In the genomic region with DNA sequence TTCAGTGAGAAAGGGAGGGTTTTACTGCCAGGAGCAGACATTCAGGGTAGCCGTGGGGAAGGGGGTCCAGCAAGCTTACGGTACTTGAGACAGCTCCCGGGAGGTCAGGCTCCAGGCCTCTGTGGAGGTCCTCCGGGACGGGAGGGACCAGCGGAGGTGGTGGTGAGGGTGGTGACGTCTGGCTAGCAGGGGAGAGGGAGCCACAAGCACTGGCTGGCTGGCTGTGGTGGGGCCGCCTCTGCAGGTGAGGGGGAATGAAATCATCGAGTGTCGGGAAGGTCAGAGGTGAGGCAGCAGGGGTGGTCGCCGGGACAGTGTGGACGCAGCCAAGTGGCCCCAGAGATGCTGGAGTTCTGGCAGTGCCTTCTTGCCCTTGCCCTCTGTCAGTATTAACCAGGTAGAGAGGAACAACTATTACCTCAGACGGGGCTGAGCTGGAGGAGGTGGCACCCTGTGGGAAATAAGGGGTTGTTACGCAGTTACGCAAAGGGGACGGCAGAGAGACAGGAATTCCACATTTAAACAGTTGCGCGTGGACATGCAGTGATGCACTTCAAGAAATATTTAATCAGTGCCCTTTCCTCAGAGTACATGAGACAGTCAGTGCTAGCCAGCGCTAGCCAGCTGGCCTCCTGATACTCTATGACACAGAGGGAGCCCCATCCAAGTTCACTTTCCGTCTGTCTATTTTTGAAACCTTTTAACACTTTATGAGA, we compare ENCODE assay signal across 13 mouse cellular contexts.
DNase-seq lines count a peak whose midpoint lies in the region; ATAC-seq lines count a peak whose summit lies in the region.
"Had no signal": no experiment of that assay in that cellular context is flagged by ENCODE, and none has a peak within 500 bp of the region (broad histone marks: within the 10 kb centered on the region; RNA-seq: fewer than 3 reads in every experiment).

No protein-coding gene starts in this region.

- WGBS in kidney, embryonic 16.5 days = 55% methylated on average over 21 of the region's 21 CpGs
- 66% methylated on average over 21 of the region's 21 CpGs for WGBS in intestine, embryonic 16.5 days

- no peaks in the 10 kb centered on the region for H3K27me3 ChIP-seq in kidney, embryonic 16.5 days (ENCODE audit: insufficient read depth, low read length)
- no peaks in the 10 kb centered on the region for H3K27me3 ChIP-seq in intestine, embryonic 16.5 days (replicated peaks; ENCODE audit: control insufficient read depth, insufficient read depth, low read length)
- H3K27me3 ChIP-seq: liver, embryonic 13.5 days; neural tube, embryonic 13.5 days had no signal

- ATAC-seq in kidney, embryonic 16.5 days (ENCODE audit: low FRiP score, low TSS enrichment) = peak; percentile 57
- ATAC-seq in intestine, embryonic 16.5 days = no peak
- ATAC-seq: midbrain, embryonic 16.5 days had no signal

- no peak overlapping the region for H3K27ac ChIP-seq in kidney, embryonic 16.5 days (ENCODE audit: low read length)
- H3K27ac ChIP-seq in brown adipose tissue, adult 24 weeks (replicated peaks; ENCODE audit: low read depth, low read length) = peak overlapping the region; percentile 93
- no peak overlapping the region for H3K27ac ChIP-seq in intestine, embryonic 16.5 days (ENCODE audit: low read length)
- H3K27ac ChIP-seq: liver, embryonic 13.5 days had no signal

- H3K4me2 ChIP-seq in kidney, embryonic 16.5 days (replicated peaks; ENCODE audit: low read depth, low read length) = no peak overlapping the region
- H3K4me2 ChIP-seq in intestine, embryonic 16.5 days (ENCODE audit: low read depth, low read length) = no peak overlapping the region
- H3K4me2 ChIP-seq: liver, embryonic 13.5 days; neural tube, embryonic 13.5 days had no signal

- peaks cover 3% of the 10 kb centered on the region; the same call in 1 of the 2 replicates for H3K4me1 ChIP-seq in kidney, embryonic 16.5 days (ENCODE audit: insufficient read depth, low read length)
- peaks cover 39% of the 10 kb centered on the region for H3K4me1 ChIP-seq in brown adipose tissue, adult 24 weeks (ENCODE audit: control insufficient read depth, insufficient read depth, insufficient read length, low read length)
- no peaks in the 10 kb centered on the region for H3K4me1 ChIP-seq in intestine, embryonic 16.5 days (ENCODE audit: control insufficient read depth, insufficient read depth, low read length)
- H3K4me1 ChIP-seq: liver, embryonic 13.5 days had no signal

- intact Hi-C loops in heart, postnatal 14 days (cut with DNase I) = no loop called here

- no peak overlapping the region for H3K9ac ChIP-seq in kidney, embryonic 16.5 days (replicated peaks; ENCODE audit: low read length)
- H3K9ac ChIP-seq in intestine, embryonic 16.5 days (ENCODE audit: low read depth, low read length) = no peak overlapping the region
- H3K9ac ChIP-seq: liver, embryonic 13.5 days; neural tube, embryonic 13.5 days had no signal

- no peaks in the 10 kb centered on the region for H3K9me3 ChIP-seq in kidney, embryonic 16.5 days (ENCODE audit: low read length)
- H3K9me3 ChIP-seq in intestine, embryonic 16.5 days (ENCODE audit: control insufficient read depth, low read length) = no peaks in the 10 kb centered on the region
- H3K9me3 ChIP-seq: liver, embryonic 13.5 days; neural tube, embryonic 13.5 days had no signal

- H3K36me3 ChIP-seq in kidney, embryonic 16.5 days (ENCODE audit: insufficient read depth, low read length) = 0 out of 2 replicates have a peak, but pooled peaks cover 2% of the 10 kb centered on the region
- no peaks in the 10 kb centered on the region for H3K36me3 ChIP-seq in intestine, embryonic 16.5 days (ENCODE audit: control insufficient read depth, insufficient read depth, low read length)

- no peak overlapping the region for H3K4me3 ChIP-seq in kidney, embryonic 16.5 days (ENCODE audit: low read length)
- no peak overlapping the region; the same call in 1 of the 2 replicates for H3K4me3 ChIP-seq in brown adipose tissue, adult 24 weeks (ENCODE audit: insufficient read depth, low read depth, low read length)
- H3K4me3 ChIP-seq in intestine, embryonic 16.5 days (ENCODE audit: low read length) = no peak overlapping the region
- H3K4me3 ChIP-seq: liver, embryonic 13.5 days; neural tube, embryonic 13.5 days had no signal

- no peak for DNase-seq in kidney, adult 11 months
- DNase-seq in heart, adult 8-10 months (ENCODE audit: low spot score) = peak; percentile 74
- peak; percentile 58 to 69 for DNase-seq in heart, postnatal 14 days
- no peak for DNase-seq in Muller cell, postnatal 12 days (ENCODE audit: inconsistent ontology term)
- DNase-seq: cerebellum, adult 9-10 months; liver, embryonic 13.5 days; lung, postnatal 36 days; right cerebral cortex, adult 18-20 months had no signal

Comparison
In these comparisons a context has a peak if more than half of its experiments do, and no peak if none do; other contexts are left out.
1. DNase-seq: peak in heart, adult 8-10 months (single experiment) and heart, postnatal 14 days (2 of 2); none in kidney, adult 11 months (single experiment) and Muller cell, postnatal 12 days (single experiment).